Mouse (Mus musculus): ENCODE results near the gene Cfap100. TPM values are rescaled to one million over a fixed set of nuclear protein-coding genes. Genes with fewer than 3 reads are reported as not detected.

Gene Cfap100
- polyA plus RNA-seq, 1 experiment from 2014 or later = 0.06 TPM

GRCm38 (mm10) chr6:90436192-90436907 is 7.8 kb upstream of the Cfap100 start:
- DNase-seq (no peak), ATAC-seq (no peak)
- H3K9ac ChIP-seq (replicated peaks) = no peak overlapping the region
- H3K9me3 ChIP-seq (ENCODE audit: low read length) = no peaks in the 10 kb centered on the region
- no peaks in the 10 kb centered on the region for H3K27me3 ChIP-seq (ENCODE audit: insufficient read depth, low read length)
- no peak for TF ChIP-seq CTCF (IDR thresholded peaks at IDR 0.05; ENCODE audit: low read depth)
- no peak for TF ChIP-seq EP300 (IDR thresholded peaks at IDR 0.05; ENCODE audit: low read depth)
- H3K4me2 ChIP-seq (ENCODE audit: low read depth, low read length) = no peak overlapping the region
- WGBS (ENCODE audit: insufficient replicate concordance) = 67% methylated on average over 10 of the region's 10 CpGs
- H3K4me3 ChIP-seq (ENCODE audit: low read depth, low read length) = no peak overlapping the region
- H3K36me3 ChIP-seq (replicated peaks; ENCODE audit: insufficient read depth, low read length) = no peaks in the 10 kb centered on the region
- H3K27ac ChIP-seq (ENCODE audit: low read depth) = peak overlapping the region; percentile 93
- H3K4me1 ChIP-seq (ENCODE audit: insufficient read depth) = no peaks in the 10 kb centered on the region

GRCm38 (mm10) chr6:90435195-90435618 is 6.6 kb upstream of the Cfap100 start:
- ATAC-seq = peak; percentile 95
- Histone ChIP-seq H3K4me2 (ENCODE audit: low read depth, low read length) (no peak overlapping the region), H3K27me3 (ENCODE audit: insufficient read depth, low read length) (no peaks in the 10 kb centered on the region), H3K4me1 (ENCODE audit: insufficient read depth) (no peaks in the 10 kb centered on the region), H3K4me3 (ENCODE audit: low read depth, low read length) (no peak overlapping the region), H3K9ac (replicated peaks) (no peak overlapping the region), H3K27ac (ENCODE audit: low read depth) (peak overlapping the region; percentile 93), H3K9me3 (ENCODE audit: low read length) (no peaks in the 10 kb centered on the region), H3K36me3 (replicated peaks; ENCODE audit: insufficient read depth, low read length) (no peaks in the 10 kb centered on the region)
- peak; percentile 78 for TF ChIP-seq CTCF (IDR thresholded peaks at IDR 0.05; ENCODE audit: low read depth)
- TF ChIP-seq EP300 (IDR thresholded peaks at IDR 0.05; ENCODE audit: low read depth) = peak; percentile 89
- 13% methylated on average over 11 of the region's 11 CpGs for WGBS (ENCODE audit: insufficient replicate concordance)
- peak; percentile 88 for DNase-seq

- 61% methylated on average over 3 of the region's 3 CpGs for WGBS (ENCODE audit: insufficient replicate concordance)
- no peaks in the 10 kb centered on the region for H3K36me3 ChIP-seq (replicated peaks; ENCODE audit: insufficient read depth, low read length)
- DNase-seq (no peak), ATAC-seq (peak; percentile 11; the same call in 1 of the 2 replicates)
- TF ChIP-seq CTCF (IDR thresholded peaks at IDR 0.05; ENCODE audit: low read depth) (no peak), EP300 (IDR thresholded peaks at IDR 0.05; ENCODE audit: low read depth) (no peak)
- H3K4me1 ChIP-seq (ENCODE audit: insufficient read depth) = no peaks in the 10 kb centered on the region
- H3K9me3 ChIP-seq (ENCODE audit: low read length) = no peaks in the 10 kb centered on the region
- H3K4me3 ChIP-seq (ENCODE audit: low read depth, low read length) = no peak overlapping the region
- no peaks in the 10 kb centered on the region for H3K27me3 ChIP-seq (ENCODE audit: insufficient read depth, low read length)
- H3K9ac ChIP-seq (replicated peaks) = no peak overlapping the region
- H3K4me2 ChIP-seq (ENCODE audit: low read depth, low read length) = no peak overlapping the region
- no peak overlapping the region for H3K27ac ChIP-seq (ENCODE audit: low read depth)
These were observed 6.1 kb upstream of the Cfap100 start for GRCm38 (mm10) chr6:90434687-90435086.

GRCm38 (mm10) chr6:90431487-90431886 is 2.9 kb upstream of the Cfap100 start:
- 64% methylated on average over 2 of the region's 2 CpGs for WGBS (ENCODE audit: insufficient replicate concordance)
- ATAC-seq (no peak), DNase-seq (no peak)
- Histone ChIP-seq H3K36me3 (replicated peaks; ENCODE audit: insufficient read depth, low read length) (no peaks in the 10 kb centered on the region), H3K9me3 (ENCODE audit: low read length) (no peaks in the 10 kb centered on the region), H3K4me2 (ENCODE audit: low read depth, low read length) (no peak overlapping the region), H3K27ac (ENCODE audit: low read depth) (no peak overlapping the region), H3K4me1 (ENCODE audit: insufficient read depth) (peaks cover 9% of the 10 kb centered on the region; the same call in 1 of the 2 replicates), H3K4me3 (ENCODE audit: low read depth, low read length) (no peak overlapping the region), H3K27me3 (ENCODE audit: insufficient read depth, low read length) (no peaks in the 10 kb centered on the region), H3K9ac (replicated peaks) (no peak overlapping the region)
- TF ChIP-seq EP300 (IDR thresholded peaks at IDR 0.05; ENCODE audit: low read depth) (no peak), CTCF (IDR thresholded peaks at IDR 0.05; ENCODE audit: low read depth) (no peak)

- no peaks in the 10 kb centered on the region for H3K9me3 ChIP-seq (ENCODE audit: low read length)
- H3K9ac ChIP-seq (replicated peaks) = no peak overlapping the region
- H3K4me1 ChIP-seq (ENCODE audit: insufficient read depth) = peaks cover 9% of the 10 kb centered on the region; the same call in 1 of the 2 replicates
- no peak for ATAC-seq
- WGBS (ENCODE audit: insufficient replicate concordance) = 73% methylated on average over 14 of the region's 14 CpGs
- H3K4me2 ChIP-seq (ENCODE audit: low read depth, low read length) = no peak overlapping the region
- no peaks in the 10 kb centered on the region for H3K36me3 ChIP-seq (replicated peaks; ENCODE audit: insufficient read depth, low read length)
- H3K27ac ChIP-seq (ENCODE audit: low read depth) = no peak overlapping the region
- TF ChIP-seq CTCF (IDR thresholded peaks at IDR 0.05; ENCODE audit: low read depth) = no peak
- no peak for TF ChIP-seq EP300 (IDR thresholded peaks at IDR 0.05; ENCODE audit: low read depth)
- no peak overlapping the region for H3K4me3 ChIP-seq (ENCODE audit: low read depth, low read length)
- DNase-seq = no peak
- no peaks in the 10 kb centered on the region for H3K27me3 ChIP-seq (ENCODE audit: insufficient read depth, low read length)
These were observed 1.3 kb upstream of the Cfap100 start for GRCm38 (mm10) chr6:90429911-90430310.

GRCm38 (mm10) chr6:90426003-90426402 is 2.6 kb downstream of the Cfap100 start:
- no peak for DNase-seq
- no peaks in the 10 kb centered on the region for H3K36me3 ChIP-seq (replicated peaks; ENCODE audit: insufficient read depth, low read length)
- no peak overlapping the region for H3K4me2 ChIP-seq (ENCODE audit: low read depth, low read length)
- TF ChIP-seq EP300 (IDR thresholded peaks at IDR 0.05; ENCODE audit: low read depth) = no peak
- no peak for TF ChIP-seq CTCF (IDR thresholded peaks at IDR 0.05; ENCODE audit: low read depth)
- H3K9me3 ChIP-seq (ENCODE audit: low read length) = no peaks in the 10 kb centered on the region
- 82% methylated on average over 4 of the region's 4 CpGs for WGBS (ENCODE audit: insufficient replicate concordance)
- H3K4me3 ChIP-seq (ENCODE audit: low read depth, low read length) = no peak overlapping the region
- no peak overlapping the region for H3K27ac ChIP-seq (ENCODE audit: low read depth)
- no peak overlapping the region for H3K9ac ChIP-seq (replicated peaks)
- H3K27me3 ChIP-seq (ENCODE audit: insufficient read depth, low read length) = no peaks in the 10 kb centered on the region
- ATAC-seq = no peak
- H3K4me1 ChIP-seq (ENCODE audit: insufficient read depth) = peaks cover 13% of the 10 kb centered on the region; the same call in 1 of the 2 replicates

All from liver, postnatal 0 days (tissue).